Mouse (Mus musculus) CH12.LX (cell line): ENCODE results near the gene Sh3tc1. TPM values are rescaled to one million over a fixed set of nuclear protein-coding genes. Genes with fewer than 3 reads are reported as not detected.

Source experiments
- DNase-seq: peaks from one replicate; pipeline ENCODE4 v3.0.0-alpha.2; 2013; ENCODE audit errors: extremely low read depth
- H3K27ac ChIP-seq: 2 replicates; pipeline ENCODE4 v1.5.1; 2012; ENCODE audit warnings: low read depth, mild to moderate bottlenecking, control low read depth, moderate library complexity; ENCODE audit not compliant: insufficient read depth
- H3K27me3 ChIP-seq: replicated peaks from 2 replicates; pipeline ENCODE3; 2012; ENCODE audit warnings: inconsistent platforms
- H3K36me3 ChIP-seq, 2 experiments: replicated peaks in 1 of 2; 2 replicates each; pipeline versions ENCODE3 to v1.6.1; 2012; ENCODE audit warnings: inconsistent platforms in 1 of 2, low read length in 1 of 2, mild to moderate bottlenecking in 1 of 2, mixed read lengths in 1 of 2, moderate library complexity in 1 of 2; ENCODE audit not compliant: control insufficient read depth in 1 of 2, insufficient read depth in 1 of 2
- H3K4me1 ChIP-seq, 2 experiments: 2 replicates each; pipeline ENCODE4 v1.6.1; 2012; ENCODE audit warnings: inconsistent platforms in 1 of 2, moderate library complexity in 1 of 2; ENCODE audit not compliant: insufficient read depth in 2 of 2, control insufficient read depth in 1 of 2
- H3K4me2 ChIP-seq: 2 replicates; pipeline ENCODE4 v1.6.1; 2012; ENCODE audit warnings: low read depth, mild to moderate bottlenecking, control low read depth; ENCODE audit not compliant: poor library complexity, insufficient read depth, severe bottlenecking
- H3K4me3 ChIP-seq, 3 experiments: fragments of 150-350 bp in 1 of 3; sonication (generic) in 1 of 3; replicated peaks in 1 of 3; 2 replicates each; pipeline versions ENCODE3 to v1.5.1; 2011 to 2012; ENCODE audit warnings: low read depth in 2 of 3, low read length in 2 of 3, mild to moderate bottlenecking in 2 of 3, moderate library complexity in 2 of 3, control low read depth in 1 of 3, improper control_type of control experiment in 1 of 3, inconsistent platforms in 1 of 3, mixed read lengths in 1 of 3; ENCODE audit not compliant: poor library complexity in 1 of 3
- H3K79me2 ChIP-seq: replicated peaks from 2 replicates; pipeline ENCODE4 v1.6.1; 2012; ENCODE audit warnings: mild to moderate bottlenecking, moderate library complexity; ENCODE audit not compliant: control insufficient read depth, poor library complexity, insufficient read depth, severe bottlenecking; ENCODE audit errors: extremely low read depth
- H3K9ac ChIP-seq: 2 replicates; pipeline ENCODE4 v1.6.1; 2012; ENCODE audit warnings: low read depth, mild to moderate bottlenecking, control low read depth, moderate library complexity; ENCODE audit not compliant: insufficient read depth
- H3K9me3 ChIP-seq: replicated peaks from 2 replicates; pipeline ENCODE3; 2012; ENCODE audit warnings: low read length, inconsistent platforms, mixed read lengths
- CHD1 ChIP-seq: IDR thresholded peaks from 2 replicates; pipeline ENCODE4 v1.6.1; 2012; ENCODE audit warnings: low read depth, low read length, improper control_type of control experiment, inconsistent platforms
- CHD2 ChIP-seq: IDR thresholded peaks from 2 replicates; pipeline ENCODE4 v1.6.1; 2011; ENCODE audit warnings: low read length, improper control_type of control experiment
- CTCF ChIP-seq, 2 experiments: IDR thresholded peaks in 1 of 2; conservative IDR thresholded peaks in 1 of 2; 2 replicates each; pipeline ENCODE4 v1.5.1; 2011 to 2012; ENCODE audit warnings: low read depth in 2 of 2, low read length in 2 of 2, improper control_type of control experiment in 1 of 2, inconsistent platforms in 1 of 2, mild to moderate bottlenecking in 1 of 2, moderate library complexity in 1 of 2
- E2F4 ChIP-seq: IDR thresholded peaks from 2 replicates; pipeline ENCODE4 v1.6.1; 2011; ENCODE audit warnings: low read depth, low read length, improper control_type of control experiment; ENCODE audit not compliant: insufficient replicate concordance
- ELF1 ChIP-seq: IDR thresholded peaks from 2 replicates; pipeline ENCODE4 v1.6.1; 2014; ENCODE audit warnings: low read depth, mild to moderate bottlenecking, inconsistent platforms, low read length, improper control_type of control experiment
- EP300 ChIP-seq: IDR thresholded peaks from 2 replicates; pipeline ENCODE4 v1.6.1; 2011; ENCODE audit warnings: low read length, improper control_type of control experiment
- ETS1 ChIP-seq: conservative IDR thresholded peaks from 2 replicates; pipeline ENCODE4 v1.6.1; 2012; ENCODE audit warnings: low read depth, mild to moderate bottlenecking, inconsistent platforms, low read length, improper control_type of control experiment, moderate library complexity
- GABPA ChIP-seq: IDR thresholded peaks from 2 replicates; pipeline ENCODE4 v1.6.1; 2012; ENCODE audit warnings: low read depth, low read length, improper control_type of control experiment, inconsistent platforms; ENCODE audit not compliant: insufficient replicate concordance
- HCFC1 ChIP-seq: IDR thresholded peaks from 2 replicates; pipeline ENCODE4 v1.6.1; 2012; ENCODE audit warnings: low read depth, mild to moderate bottlenecking, inconsistent platforms, low read length, improper control_type of control experiment
- IRF4 ChIP-seq: IDR thresholded peaks from 2 replicates; pipeline ENCODE4 v1.6.1; 2014; ENCODE audit warnings: low read depth, mild to moderate bottlenecking, inconsistent platforms, low read length, improper control_type of control experiment
- JUN ChIP-seq: IDR thresholded peaks from 2 replicates; pipeline ENCODE4 v1.6.1; 2011; ENCODE audit warnings: low read depth, mild to moderate bottlenecking, low read length, improper control_type of control experiment, moderate library complexity; ENCODE audit not compliant: insufficient read depth
- KAT2A ChIP-seq: IDR thresholded peaks from 2 replicates; pipeline ENCODE4 v1.6.1; 2012; ENCODE audit warnings: low read length, improper control_type of control experiment, inconsistent platforms; ENCODE audit not compliant: insufficient replicate concordance
- MAFK ChIP-seq: IDR thresholded peaks from 2 replicates; pipeline ENCODE4 v1.6.1; 2011; ENCODE audit warnings: low read length, improper control_type of control experiment; ENCODE audit not compliant: insufficient replicate concordance
- MAX ChIP-seq: IDR thresholded peaks from 2 replicates; pipeline ENCODE4 v1.6.1; 2011; ENCODE audit warnings: low read length, improper control_type of control experiment
- MXI1 ChIP-seq: IDR thresholded peaks from 2 replicates; pipeline ENCODE4 v1.6.1; 2011; ENCODE audit warnings: mild to moderate bottlenecking, low read depth, low read length, improper control_type of control experiment
- MYC ChIP-seq: IDR thresholded peaks from 2 replicates; pipeline ENCODE4 v1.6.1; 2011; ENCODE audit warnings: low read depth, mild to moderate bottlenecking, improper control_type of control experiment, low read length
- NRF1 ChIP-seq: IDR thresholded peaks from 2 replicates; pipeline ENCODE4 v1.6.1; 2014; ENCODE audit warnings: low read depth, mild to moderate bottlenecking, inconsistent platforms, low read length, improper control_type of control experiment, moderate library complexity
- PAX5 ChIP-seq: IDR thresholded peaks from 2 replicates; pipeline ENCODE4 v1.6.1; 2012; ENCODE audit warnings: low read length, inconsistent platforms, mixed read lengths
- POLR2A ChIP-seq: IDR thresholded peaks from 2 replicates; pipeline ENCODE4 v1.6.1; 2011; ENCODE audit warnings: low read depth, mild to moderate bottlenecking, improper control_type of control experiment, low read length
- SIN3A ChIP-seq: IDR thresholded peaks from 2 replicates; pipeline ENCODE4 v1.6.1; 2012; ENCODE audit warnings: low read length, improper control_type of control experiment, inconsistent platforms
- SMC3 ChIP-seq: IDR thresholded peaks from 2 replicates; pipeline ENCODE4 v1.6.1; 2011; ENCODE audit warnings: low read depth, low read length, improper control_type of control experiment
- TBP ChIP-seq: conservative IDR thresholded peaks from 2 replicates; pipeline ENCODE4 v1.6.1; 2011; ENCODE audit warnings: low read depth, low read length, improper control_type of control experiment
- TCF12 ChIP-seq: IDR thresholded peaks from 2 replicates; pipeline ENCODE4 v1.6.1; 2014; ENCODE audit warnings: low read depth, mild to moderate bottlenecking, inconsistent platforms, low read length, improper control_type of control experiment
- USF2 ChIP-seq: conservative IDR thresholded peaks from 2 replicates; pipeline ENCODE4 v1.6.1; 2011; ENCODE audit warnings: low read depth, low read length, improper control_type of control experiment
- ZC3H11A ChIP-seq: IDR thresholded peaks from 2 replicates; pipeline ENCODE4 v1.6.1; 2012; ENCODE audit warnings: low read depth, mild to moderate bottlenecking, inconsistent platforms, low read length, improper control_type of control experiment
- ZKSCAN1 ChIP-seq: IDR thresholded peaks from 2 replicates; pipeline ENCODE4 v1.6.1; 2012; ENCODE audit warnings: low read depth, inconsistent platforms, low read length, improper control_type of control experiment, borderline replicate concordance
- ZMIZ1 ChIP-seq: IDR thresholded peaks from 2 replicates; pipeline ENCODE4 v1.6.1; 2012; ENCODE audit warnings: low read depth, mild to moderate bottlenecking, inconsistent platforms, low read length, improper control_type of control experiment
- ZNF384 ChIP-seq: IDR thresholded peaks from 2 replicates; pipeline ENCODE4 v1.6.1; 2012; ENCODE audit warnings: low read depth, low read length, improper control_type of control experiment, inconsistent platforms
- dilution Hi-C: fragments of 300-500 bp; cut with MboI; formaldehyde crosslinking; loops from 2 replicates; pipeline ENCODE4 v1.14.3; 2020; ENCODE audit warnings: low sequenced_read_pairs; ENCODE audit not compliant: extremely low pct_unique_long_range_greater_than_20kb, extremely low pct_ligation_motif_present
- in situ Hi-C: fragments of 300-500 bp; cut with MboI; formaldehyde crosslinking; loops from 3 replicates; pipeline ENCODE4 v1.14.3; 2019; ENCODE audit warnings: low sequenced_read_pairs, low pct_ligation_motif_present, low pct_unique_long_range_greater_than_20kb, mixed read lengths
- polyA plus RNA-seq: library from polyadenylated mRNA; unstranded; fragments of >175 nt; gene quantifications from 2 replicates; pipeline ENCODE4 v1.2.1, GENCODE M21; 2012; ENCODE audit warnings: low read depth; ENCODE audit not compliant: insufficient read length
- total RNA-seq, 2 experiments: library from RNA; depleted of rRNA; stranded (reverse); fragments of 300-350 nt in 1 of 2; fragments of >200 nt in 1 of 2; gene quantifications; 2 replicates each; pipeline ENCODE4 v1.2.3; 2012 to 2014

Sh3tc1 gene
- total and polyA plus RNA-seq, 3 experiments, result 0.85 to 2.3 (median 1.2) TPM

GRCm38 (mm10) chr5:35691246-35691645 is 48.5 kb downstream of the Sh3tc1 start:
- H3K9me3 ChIP-seq, result no peaks in the 10 kb centered on the region
- no peak overlapping the region for H3K4me2 ChIP-seq
- dilution Hi-C loops (no loop called here), in situ Hi-C loops (loop anchor here (5.0 kb wide), 1 partner anchor 104 kb away; no protein-coding TSS in a partner anchor)
- TF ChIP-seq KAT2A (no peak), ZNF384 (no peak), MXI1 (no peak), ETS1 (no peak), MYC (no peak), USF2 (no peak), HCFC1 (no peak), POLR2A (no peak), ZKSCAN1 (no peak), ZMIZ1 (no peak), SMC3 (no peak), E2F4 (no peak), GABPA (no peak), TCF12 (no peak), MAFK (no peak), CTCF (conservative IDR thresholded peaks at IDR 0.05 in 1 of 2, IDR thresholded peaks at IDR 0.05 in 1 of 2; ENCODE audit: low read depth in 2 of 2, low read length in 2 of 2) (no peak), PAX5 (no peak), TBP (no peak), CHD1 (no peak), ZC3H11A (no peak)
- H3K9ac ChIP-seq, result no peak overlapping the region
- no peak overlapping the region for H3K4me3 ChIP-seq
- no peaks in the 10 kb centered on the region for H3K36me3 ChIP-seq
- peaks cover 14 to 26% of the 10 kb centered on the region in 2 experiments for H3K4me1 ChIP-seq
- no peaks in the 10 kb centered on the region for H3K79me2 ChIP-seq
- no peak overlapping the region for H3K27ac ChIP-seq
- peaks cover 3% of the 10 kb centered on the region for H3K27me3 ChIP-seq
- DNase-seq, result no peak

DNA sequence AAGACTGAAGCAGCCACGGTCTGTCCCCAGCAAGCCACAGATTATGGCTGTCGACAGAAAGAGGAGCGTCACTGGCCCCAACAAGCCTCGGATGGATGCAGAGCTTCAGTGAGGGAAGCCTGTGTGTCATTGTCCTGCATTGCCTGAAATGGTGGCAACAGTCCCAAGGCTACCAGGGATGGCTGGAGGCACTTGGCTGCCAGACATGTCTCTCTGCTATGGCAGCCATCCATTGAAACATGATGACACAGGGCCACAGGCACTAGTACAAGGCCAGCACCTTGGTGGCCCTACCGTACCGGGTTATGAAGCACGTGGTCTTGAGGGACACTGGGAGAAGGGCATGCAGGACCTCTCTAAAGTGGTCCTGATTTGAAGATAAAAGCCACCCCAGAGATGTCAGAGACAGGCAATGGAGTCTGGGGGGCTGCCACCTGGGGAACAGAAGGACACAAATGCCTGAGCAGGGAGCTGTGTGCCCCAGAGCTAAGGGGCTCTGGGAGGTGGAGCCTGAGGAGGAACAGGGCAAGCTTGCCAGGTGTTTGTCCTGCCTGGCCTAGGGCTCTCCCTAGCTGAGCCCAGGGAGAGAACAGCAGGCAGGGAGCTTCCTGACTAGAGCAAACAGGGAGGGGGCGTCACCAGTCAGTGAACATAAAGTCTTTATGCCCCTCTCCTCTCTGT is 49.2 kb downstream of the Sh3tc1 start:
- Histone ChIP-seq H3K9ac (no peak overlapping the region), H3K27me3 (peaks cover 8% of the 10 kb centered on the region), H3K4me1 (peaks cover 16 to 28% of the 10 kb centered on the region in 2 experiments), H3K27ac (no peak overlapping the region), H3K4me3 (no peak overlapping the region), H3K4me2 (no peak overlapping the region), H3K79me2 (no peaks in the 10 kb centered on the region), H3K9me3 (no peaks in the 10 kb centered on the region), H3K36me3 (no peaks in the 10 kb centered on the region)
- in situ Hi-C loops (loop anchor here (5.0 kb wide), 1 partner anchor 103 kb away; no protein-coding TSS in a partner anchor), dilution Hi-C loops (no loop called here)
- TF ChIP-seq KAT2A (no peak), NRF1 (no peak), E2F4 (no peak), MAX (no peak), MAFK (no peak), IRF4 (no peak), PAX5 (no peak), CHD2 (no peak), ELF1 (no peak), EP300 (no peak), JUN (no peak), SIN3A (no peak)
- no peak for DNase-seq
